Mouse (Mus musculus) splenic B cell, adult 2 months (primary cell): ENCODE measurements around the gene Scrn2.

Experiments
- DNase-seq: peaks from one replicate; pipeline ENCODE4 v3.0.0-alpha.2; 2011; ENCODE audit warnings: low read depth, low spot score
- H3K27me3 ChIP-seq: 2 replicates; pipeline ENCODE4 v1.6.1; 2012; ENCODE audit warnings: mild to moderate bottlenecking, low read length, moderate library complexity, mixed read lengths; ENCODE audit not compliant: control insufficient read depth, poor library complexity, insufficient read depth, severe bottlenecking
- H3K36me3 ChIP-seq: 2 replicates; pipeline ENCODE4 v1.6.1; 2012; ENCODE audit warnings: mild to moderate bottlenecking, low read length, moderate library complexity, mixed read lengths; ENCODE audit not compliant: control insufficient read depth, poor library complexity, insufficient read depth, severe bottlenecking

Scrn2 gene

DNA sequence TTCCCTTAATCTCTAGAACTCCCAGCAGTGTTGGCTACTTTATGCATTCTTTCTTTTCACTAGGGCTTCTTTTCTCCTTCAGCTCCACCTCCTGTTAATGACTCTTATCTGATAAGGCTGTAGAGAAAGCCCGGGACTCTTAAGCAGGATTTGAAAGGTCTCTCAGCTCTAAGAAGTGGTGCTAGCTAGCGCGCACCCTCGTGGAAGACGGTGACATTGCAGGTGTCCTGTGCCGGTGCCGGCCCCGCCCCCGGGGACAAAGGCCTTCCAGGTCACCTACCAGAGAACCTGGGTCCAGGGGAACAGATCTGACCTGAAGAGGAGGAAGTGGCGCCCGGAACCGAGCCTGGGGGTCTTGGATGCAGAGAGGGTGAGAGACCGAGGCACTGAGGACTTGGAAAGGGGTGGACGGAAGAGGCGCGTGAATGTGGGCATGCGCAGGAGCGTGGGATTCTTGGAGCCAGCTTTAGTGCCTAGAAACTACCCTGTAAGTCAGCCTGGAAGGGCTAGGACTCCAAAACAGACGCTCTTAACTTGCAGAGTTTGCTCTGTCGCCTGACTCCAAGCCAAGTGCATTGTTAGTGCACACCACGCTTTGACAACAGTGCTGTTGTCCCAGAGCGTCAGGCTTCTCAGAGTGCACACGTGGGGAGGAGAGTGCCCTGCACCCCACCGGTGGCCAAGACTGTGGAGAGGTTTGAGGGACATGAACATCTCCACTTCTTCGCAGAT is at the start of gene Scrn2:
Gene Scrn2 (plus strand): TSS at position 253 of the 732 bp plus-strand sequence.
- DNase-seq, result peak; percentile 90
- Histone ChIP-seq H3K27me3 (no peaks in the 10 kb centered on the region), H3K36me3 (no peaks in the 10 kb centered on the region)

DNA sequence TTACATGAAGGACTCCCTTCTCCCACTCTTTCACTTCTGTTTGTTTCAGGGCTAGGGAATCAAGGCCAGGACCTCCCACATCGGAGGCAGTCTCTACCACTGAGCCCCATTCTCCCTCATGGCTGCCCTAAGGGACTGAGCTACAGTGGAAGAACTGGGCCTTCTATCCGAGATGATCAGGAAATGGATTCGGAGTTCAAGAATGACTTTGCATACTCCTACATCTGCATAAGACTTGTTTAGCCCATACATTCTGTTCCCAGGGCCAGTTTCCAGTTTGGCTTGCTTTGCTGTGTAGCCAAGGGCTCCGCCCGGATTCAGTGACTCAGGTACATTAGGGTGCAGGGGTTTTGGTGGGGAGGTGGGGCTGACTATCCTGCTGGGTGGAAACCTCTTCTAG is 49.7 kb upstream of the Scrn2 start:
- DNase-seq, result no peak
- Histone ChIP-seq H3K36me3 (no peaks in the 10 kb centered on the region), H3K27me3 (no peaks in the 10 kb centered on the region)

DNA sequence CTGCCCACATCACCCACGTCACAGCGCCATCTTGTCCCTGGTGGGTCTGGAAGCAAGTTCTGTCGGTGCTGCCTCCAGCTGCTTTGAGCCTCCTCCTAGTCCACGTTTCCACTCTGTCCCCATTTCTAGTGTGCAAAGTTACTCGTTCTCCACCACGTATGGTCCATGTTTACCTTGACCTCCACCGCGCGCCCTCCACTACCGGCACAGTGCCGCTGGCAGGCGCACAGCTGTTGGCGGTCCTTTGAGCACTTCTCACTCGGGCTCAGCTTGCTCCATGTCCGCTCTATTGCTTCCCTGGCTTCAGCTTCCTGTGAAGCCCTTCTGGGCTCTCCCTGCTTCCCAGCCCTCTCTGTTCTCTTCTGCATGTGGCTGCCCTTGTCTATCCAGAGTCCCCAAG is 48.3 kb upstream of the Scrn2 start:
- H3K27me3 ChIP-seq, result no peaks in the 10 kb centered on the region
- no peak for DNase-seq

DNA sequence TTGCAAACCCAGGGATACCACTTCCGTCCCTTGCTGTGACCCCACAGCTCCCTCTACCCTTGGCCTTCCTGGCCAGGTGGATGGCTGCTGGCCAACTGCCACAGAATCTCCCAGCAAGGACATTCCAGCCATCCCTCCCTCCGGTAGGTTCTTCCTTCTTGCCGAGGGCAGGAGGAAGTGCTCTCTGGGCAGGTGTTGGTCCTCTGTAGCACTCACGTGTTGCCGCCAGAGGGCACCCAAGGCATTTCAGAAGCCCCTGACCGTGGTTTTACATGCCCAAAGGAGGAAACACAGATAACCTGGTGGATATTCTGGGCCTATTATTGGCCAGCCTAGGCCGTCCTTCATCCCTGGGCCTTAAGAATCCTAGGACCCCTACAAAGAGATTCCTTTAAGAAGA is 47.4 kb upstream of the Scrn2 start:
- H3K27me3 ChIP-seq, result no peaks in the 10 kb centered on the region
- peak; percentile 93 for DNase-seq
- no peaks in the 10 kb centered on the region for H3K36me3 ChIP-seq

More for the DNA sequence above, 48.3 kb upstream of the Scrn2 start:
- no peaks in the 10 kb centered on the region for H3K36me3 ChIP-seq

DNA sequence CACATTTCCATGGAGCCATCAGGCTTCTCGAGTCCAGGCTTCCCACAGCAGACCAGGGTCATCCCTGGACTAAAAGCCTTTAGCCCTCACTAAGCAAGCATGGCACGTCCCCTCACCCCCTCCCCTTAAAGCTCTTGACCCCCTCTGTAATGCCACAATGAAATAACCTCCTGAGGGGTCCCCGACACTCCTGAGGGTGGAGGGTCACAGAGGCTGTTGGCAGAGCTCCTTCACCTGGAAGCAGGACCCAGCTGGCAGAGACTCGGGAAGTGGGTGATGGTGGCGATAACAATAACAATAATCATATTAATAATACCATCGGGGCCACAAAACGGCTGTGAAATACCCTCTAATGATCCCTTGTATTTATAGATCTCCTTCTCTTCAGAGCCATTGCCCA is 46.9 kb upstream of the Scrn2 start, which contains the start of gene Sp2:
Gene Sp2 (minus strand): TSS at position 101 of the 400 bp plus-strand sequence.
- no peak for DNase-seq
- no peaks in the 10 kb centered on the region for H3K36me3 ChIP-seq

DNA sequence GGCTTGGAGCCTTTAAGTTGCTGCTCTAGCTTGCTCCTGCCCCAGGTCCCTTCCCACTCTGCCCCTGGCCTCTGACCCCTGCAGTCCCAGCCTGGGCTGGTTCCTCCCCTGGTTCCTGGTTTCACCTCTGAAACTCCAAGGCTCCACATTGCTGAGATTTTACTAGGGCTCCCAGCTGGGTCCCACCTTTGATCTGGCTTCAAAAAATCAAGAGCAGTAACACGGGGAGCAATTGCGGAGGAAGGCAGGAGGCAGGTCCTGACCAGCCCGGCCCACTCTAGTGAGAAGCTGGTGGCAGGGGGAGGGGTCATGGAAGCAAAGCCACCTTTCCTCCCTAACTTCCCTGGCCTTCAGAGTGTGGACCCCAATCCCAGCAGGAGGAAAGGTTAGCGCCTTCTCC is 44.8 kb upstream of the Scrn2 start:
- no peaks in the 10 kb centered on the region for H3K27me3 ChIP-seq
- no peaks in the 10 kb centered on the region for H3K36me3 ChIP-seq

More for the DNA sequence above, 46.9 kb upstream of the Scrn2 start, which contains the start of gene Sp2:
- H3K27me3 ChIP-seq, result no peaks in the 10 kb centered on the region

DNA sequence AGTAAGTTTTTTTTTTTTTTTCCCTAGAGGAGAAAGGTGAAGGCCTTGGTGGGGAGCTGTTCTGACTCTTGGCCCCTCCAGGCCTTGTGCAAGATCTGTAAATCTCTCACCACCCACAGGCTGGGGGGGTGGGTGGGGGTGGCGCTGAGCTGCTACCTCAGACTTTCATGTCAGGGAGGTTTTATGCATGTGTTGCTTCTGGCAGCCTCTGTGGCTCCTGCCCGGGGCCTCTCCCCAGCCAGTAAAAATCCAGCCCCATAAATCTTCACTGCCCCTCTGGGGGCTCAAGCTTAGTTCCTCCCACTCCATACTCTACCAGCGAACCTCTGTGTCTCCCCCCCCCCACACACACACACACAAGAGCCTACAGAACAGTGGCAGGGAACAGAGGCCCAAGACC is 43.3 kb upstream of the Scrn2 start:
- DNase-seq, result no peak
- Histone ChIP-seq H3K36me3 (no peaks in the 10 kb centered on the region), H3K27me3 (no peaks in the 10 kb centered on the region)

More for the DNA sequence above, 44.8 kb upstream of the Scrn2 start:
- DNase-seq, result no peak

DNA sequence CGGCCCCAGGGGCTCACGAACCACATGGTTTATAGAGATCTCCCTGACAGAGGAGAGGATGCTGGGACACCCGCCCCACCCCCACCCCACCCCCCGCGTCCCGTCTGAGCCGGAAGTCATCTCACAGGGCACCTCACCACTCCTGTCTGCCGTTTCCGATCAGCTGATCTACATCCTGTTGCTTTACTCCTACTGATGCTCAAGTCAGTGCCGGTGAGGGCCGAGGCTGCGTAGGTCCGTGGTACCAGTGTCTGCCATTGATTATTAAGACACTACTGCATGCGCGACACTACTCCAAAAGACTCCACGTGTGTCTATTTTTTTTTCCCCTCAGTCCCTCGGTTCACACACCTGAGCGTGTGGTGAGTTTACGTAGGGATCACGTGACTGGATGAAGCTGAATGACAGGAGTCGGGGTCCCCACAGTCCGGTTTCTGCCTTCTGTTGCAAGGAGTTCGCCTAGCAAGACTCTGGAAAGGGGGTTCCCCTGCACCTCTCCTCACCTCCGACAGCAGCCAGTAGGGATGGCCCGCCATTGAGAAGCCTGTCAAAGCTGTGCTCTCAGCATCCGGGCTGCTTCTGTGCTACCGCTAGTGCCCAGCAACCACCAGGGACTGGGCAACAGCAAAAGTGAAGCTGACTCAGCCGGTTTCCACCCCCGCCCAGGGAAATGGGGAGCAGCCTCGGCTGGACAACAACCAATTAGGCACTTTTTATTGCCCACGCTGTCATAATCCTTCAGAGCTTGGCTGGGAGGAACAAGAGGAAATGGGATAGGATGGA is 41.7 kb upstream of the Scrn2 start:
- peak; percentile 92 for DNase-seq
- Histone ChIP-seq H3K27me3 (no peaks in the 10 kb centered on the region), H3K36me3 (no peaks in the 10 kb centered on the region)

DNA sequence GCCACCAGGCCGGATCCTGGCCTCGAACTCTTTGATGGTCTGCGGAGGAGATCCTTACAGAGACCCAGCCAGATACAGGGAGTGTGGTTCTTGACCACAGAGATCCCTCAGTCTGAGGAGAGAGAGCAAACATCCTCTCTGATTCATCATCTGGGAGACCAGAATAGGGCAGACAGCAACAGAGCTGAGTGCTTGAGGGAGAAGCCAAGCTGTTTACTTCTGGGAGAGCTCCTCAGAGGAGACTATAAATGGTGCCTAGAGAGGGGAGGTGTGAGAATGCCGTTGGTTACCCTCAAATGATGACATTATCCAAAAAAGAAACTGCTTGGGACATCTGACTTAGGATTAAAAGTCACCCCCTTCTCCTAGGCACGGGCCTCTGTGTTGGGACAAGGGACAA is 38.2 kb upstream of the Scrn2 start:
- DNase-seq, result no peak
- no peaks in the 10 kb centered on the region for H3K36me3 ChIP-seq

DNA sequence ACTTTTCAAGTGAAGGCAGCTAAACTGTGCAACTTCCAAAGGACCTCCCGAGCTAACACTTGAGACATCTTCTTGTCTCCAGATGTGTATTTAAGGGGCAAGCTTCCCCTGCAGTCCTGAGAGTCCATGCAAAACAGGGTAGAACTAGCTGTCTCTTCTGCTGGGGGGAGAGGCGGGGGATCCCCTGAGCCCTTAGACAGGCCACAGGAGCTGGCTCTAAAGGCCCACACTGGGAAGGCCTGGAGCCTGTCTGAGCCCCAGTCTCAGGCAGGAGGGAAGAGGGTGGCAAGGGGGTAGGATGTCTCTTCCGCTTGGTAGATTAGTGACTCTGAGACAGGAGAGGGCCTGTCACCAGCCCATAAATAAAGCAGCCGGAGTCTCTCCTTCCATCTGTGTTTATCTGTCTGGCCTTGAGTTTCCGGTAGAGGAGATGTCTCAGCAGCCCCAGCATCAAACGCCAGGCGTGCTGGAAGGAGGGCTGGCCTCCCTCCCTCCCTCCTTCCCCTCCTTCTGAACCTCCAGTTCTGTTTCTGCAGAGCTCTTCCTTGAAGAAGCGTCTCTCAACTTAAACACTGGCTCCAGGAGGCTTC is 36.9 kb upstream of the Scrn2 start:
- H3K27me3 ChIP-seq, result no peaks in the 10 kb centered on the region
- H3K36me3 ChIP-seq, result no peaks in the 10 kb centered on the region
- no peak for DNase-seq

More for the DNA sequence above, 38.2 kb upstream of the Scrn2 start:
- H3K27me3 ChIP-seq, result no peaks in the 10 kb centered on the region

DNA sequence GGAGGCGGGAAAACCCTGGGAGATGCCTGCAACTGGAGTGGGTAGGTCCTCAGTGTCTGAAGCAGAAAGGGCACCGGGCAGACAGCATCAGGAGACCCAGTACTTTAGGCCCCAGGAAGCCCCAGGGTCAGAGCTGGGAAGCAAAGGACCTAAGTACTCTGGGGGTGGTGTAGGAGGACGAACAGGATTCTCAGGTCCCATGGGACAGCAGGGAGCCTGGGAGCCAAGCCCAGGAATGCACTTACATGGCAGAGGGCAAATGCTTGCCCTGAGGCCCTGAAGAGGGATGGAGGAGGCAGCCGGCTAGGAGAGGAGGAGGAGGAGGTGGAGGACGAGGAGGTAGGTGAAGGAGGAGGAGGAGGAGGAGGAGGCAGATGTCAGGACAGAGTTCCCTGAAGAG is 34.7 kb upstream of the Scrn2 start:
- Histone ChIP-seq H3K36me3 (no peaks in the 10 kb centered on the region), H3K27me3 (no peaks in the 10 kb centered on the region)
- DNase-seq, result no peak

DNA sequence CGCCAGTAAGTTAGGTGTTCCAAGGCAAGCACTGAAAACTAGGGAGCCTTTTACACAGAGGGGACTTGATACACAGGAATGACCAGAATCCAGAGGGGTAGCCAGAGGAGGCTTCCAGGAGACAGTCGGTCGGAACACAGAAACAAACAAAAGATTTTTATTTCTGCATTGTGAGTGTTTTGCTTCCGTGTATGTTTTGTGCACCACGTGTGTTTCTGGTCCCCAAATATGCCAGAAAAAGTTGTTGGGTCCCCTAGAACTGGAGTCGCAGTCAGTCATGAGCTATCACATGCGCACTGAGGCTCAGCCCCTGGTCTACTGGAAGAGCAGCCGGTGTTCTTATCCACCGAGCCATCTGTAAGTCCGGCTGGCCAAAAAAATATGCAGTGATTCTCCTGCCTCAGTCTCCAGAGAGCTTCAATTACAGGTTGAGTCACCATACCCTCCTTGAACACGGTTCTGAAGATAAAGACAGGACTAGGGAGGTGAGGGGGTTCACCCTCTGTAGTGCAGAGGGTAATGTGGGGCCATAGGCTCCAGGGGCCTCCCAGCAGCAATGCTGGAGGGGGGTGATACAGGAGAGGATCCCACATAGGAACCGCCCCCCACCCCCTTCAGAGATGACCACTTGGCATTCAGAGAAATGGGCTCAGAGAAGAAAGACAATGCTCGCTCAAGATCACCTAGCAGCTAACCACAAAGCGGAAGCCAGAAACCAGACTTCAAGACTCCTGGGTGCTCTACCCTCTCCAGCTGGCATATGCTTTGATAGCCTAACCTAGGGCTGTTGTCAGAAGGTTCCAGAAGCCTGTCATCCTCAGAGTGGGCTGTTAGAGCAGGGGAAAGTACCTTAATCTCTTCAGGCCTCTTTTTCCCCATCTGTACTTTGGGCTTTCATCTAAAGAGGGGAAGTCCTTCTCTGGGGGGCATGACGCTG is 33.6 kb upstream of the Scrn2 start:
- Histone ChIP-seq H3K36me3 (no peaks in the 10 kb centered on the region), H3K27me3 (no peaks in the 10 kb centered on the region)
- DNase-seq, result peak; percentile 84

DNA sequence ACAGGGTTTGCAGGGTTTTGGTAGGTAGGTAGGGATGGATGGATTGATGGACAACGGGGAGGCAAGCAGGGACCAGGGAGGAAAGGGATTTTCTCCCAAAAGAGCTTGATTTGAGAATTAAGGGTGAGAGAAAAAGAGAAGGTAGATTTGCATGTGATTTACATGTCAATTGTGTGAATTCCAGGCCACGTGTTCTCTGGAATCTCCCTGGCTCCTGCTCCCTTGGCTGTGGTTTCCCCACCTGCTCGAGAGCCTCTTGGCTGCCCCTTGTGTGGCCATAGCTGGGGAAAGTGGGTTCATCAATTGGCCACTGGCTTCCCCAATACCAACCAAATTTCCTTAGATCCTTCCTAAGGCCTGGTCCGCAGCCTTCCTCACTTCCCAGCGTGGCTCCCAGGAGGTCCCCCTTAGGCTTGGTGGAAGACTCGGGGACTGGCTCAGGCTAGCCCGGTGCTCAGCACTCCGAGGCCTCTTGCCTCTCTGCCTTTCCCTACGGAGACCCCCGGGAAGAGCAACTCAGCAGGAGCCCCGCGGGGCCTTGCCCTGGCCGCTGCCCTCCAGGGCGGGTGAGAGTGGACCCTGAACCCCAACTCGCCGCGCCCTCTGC is 32.9 kb upstream of the Scrn2 start:
- H3K27me3 ChIP-seq, result no peaks in the 10 kb centered on the region
- H3K36me3 ChIP-seq, result no peaks in the 10 kb centered on the region
- DNase-seq, result peak; percentile 27

DNA sequence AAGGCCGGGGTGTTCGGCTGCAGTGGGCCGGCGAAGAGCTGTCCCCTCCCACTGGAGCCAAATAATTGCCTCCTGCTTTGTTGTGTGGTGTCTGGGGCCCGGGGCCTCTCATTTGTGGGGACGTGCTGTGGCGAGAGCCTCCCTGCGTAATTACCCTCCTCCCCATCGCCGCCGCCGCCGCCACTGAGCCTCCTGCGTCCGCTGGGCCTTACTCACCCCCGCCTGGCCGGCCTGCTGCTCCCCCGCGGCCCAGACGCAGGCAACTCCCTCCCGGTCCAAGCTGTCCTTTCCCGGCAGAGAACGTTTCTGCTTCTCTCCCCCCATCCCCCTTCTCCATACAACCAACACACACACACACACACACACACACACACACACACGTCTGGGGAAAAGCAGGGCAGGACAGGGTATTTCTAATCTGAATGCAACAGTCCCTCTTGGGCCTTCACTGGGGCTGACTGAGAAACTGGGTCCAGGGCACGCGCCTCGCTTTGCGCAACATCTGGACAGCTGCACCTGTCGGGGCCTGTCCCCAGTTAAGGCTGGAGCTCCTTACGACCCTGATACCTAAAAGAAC is 32.3 kb upstream of the Scrn2 start:
- no peak for DNase-seq
- H3K27me3 ChIP-seq, result no peaks in the 10 kb centered on the region

More for the DNA sequence above, 32.3 kb upstream of the Scrn2 start:
- H3K36me3 ChIP-seq, result no peaks in the 10 kb centered on the region
